Mouse (Mus musculus) telencephalon, adult 2 months (tissue): ENCODE measurements at regions not wholly inside any gene's neighbourhood (a gene's known extent, or its start where the extent isn't known, plus 50 kb on each side); places are given as distances from the start of the nearest gene placed in this dataset.
A peak's percentile ranks its signal among the peaks of the same experiment; 100 is the strongest.
"Not testable (repeated sequence)": the region's sequence is repeated elsewhere in the genome, so short reads cannot be mapped to it uniquely, and the experiment has no call there.

Source experiments
- DNase-seq: peaks from one replicate; pipeline ENCODE4 v3.0.0-alpha.2; 2011; ENCODE audit warnings: low read depth, low spot score

DNA sequence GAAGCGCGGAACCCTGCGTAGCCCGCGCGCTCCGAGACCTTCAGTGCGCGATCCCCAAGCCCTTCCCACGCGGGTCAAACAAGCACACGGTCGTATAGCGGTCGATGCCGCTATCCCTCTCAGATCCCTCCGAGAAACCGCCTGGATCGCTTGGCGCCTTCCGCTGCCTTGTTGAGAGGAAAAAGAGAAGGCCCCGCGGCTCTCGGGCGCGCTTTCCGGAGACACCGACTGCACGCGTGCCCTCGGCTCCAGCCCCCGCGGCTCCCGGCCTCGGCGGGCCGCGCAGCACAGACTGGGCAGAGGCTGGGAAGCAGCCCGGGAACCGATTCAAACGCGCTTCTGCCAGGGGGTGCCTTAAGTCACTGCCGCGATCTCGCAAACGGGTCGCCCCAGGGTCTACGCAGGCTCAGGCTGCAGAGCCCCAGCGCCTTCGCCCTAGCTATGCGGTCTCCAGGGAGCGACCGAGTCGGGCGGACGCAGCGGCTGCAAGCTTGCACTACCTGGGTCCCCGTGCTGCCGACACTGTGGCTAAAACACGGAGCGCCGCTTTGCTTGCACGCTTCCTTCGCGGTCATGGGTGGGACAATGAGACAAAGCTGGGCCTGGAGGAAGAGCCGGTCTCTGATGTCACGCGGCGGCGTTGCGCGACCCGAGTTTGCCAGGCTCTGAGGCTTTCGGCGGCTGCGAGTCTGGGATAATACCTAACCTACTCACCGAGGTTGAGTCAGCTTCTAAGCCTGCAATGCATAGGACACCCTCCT, 87.3 kb downstream of the Crisp4 start:
- peak; percentile 19 for DNase-seq

DNA sequence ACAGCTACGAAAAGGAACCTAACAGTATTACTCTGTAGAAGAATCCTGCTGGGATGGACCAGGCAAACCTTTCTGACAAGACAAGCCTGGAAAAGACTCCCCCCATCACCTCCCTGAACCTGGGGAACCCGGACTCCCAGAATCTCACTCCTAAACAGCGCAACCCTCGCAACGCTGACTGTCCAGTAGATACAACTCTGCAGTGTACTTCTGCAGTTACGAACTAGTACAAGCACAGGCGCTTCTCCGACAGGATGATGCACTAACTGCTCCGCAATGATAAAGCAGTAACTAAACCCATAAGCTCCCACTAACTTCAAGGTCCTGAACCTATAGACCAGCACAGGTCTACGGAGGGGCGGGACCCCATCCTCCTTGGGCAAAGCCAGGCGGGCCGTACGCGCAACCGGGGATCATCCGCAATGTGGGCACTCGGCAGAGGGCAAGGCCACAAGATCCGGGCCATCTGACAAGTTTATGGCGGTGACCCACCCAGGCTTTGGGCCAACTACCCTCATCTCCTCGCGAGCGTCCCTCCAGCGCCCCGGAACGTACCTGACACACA, 88.0 kb downstream of the Crisp4 start:
- peak; percentile 9 for DNase-seq

DNA sequence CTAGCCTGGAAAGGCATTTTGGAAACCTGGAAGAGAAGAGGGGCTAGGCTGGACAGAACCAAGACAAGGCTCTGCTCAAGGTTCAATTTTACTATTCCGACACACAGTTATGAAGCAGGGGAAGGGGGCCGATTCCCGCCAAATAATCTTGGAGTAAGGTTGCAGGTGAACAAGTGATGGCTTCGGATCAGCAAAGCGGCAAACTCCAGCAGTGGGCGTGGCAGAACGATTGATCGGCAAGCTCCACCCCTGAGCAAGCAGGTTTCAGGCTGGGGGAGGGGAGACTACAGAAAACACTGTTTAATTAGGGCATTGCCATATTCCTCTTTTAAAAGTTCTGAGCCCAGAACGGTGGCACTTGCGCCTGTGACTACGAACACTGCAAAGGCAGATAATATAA, 88.7 kb downstream of the Crisp4 start:
- not testable (repeated sequence) for DNase-seq

DNA sequence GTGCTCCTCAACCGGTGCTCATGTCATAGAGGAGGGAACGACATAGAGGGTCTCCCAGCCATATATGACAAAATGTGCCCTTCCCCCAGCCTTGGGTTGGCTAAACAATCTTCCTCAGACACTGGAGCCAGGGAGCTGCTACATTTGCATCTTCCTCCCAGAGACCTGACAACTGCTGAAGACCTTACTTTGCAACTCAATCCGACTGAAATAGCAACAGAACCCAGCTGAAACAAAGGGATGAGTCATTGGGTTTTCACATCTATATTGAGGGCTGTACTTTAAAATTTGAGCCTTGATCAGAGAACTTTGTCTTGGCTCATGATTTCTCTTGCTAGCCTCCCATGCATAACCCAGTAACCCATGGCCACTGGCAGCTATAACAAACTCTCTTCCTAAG, 115.5 kb downstream of the Crisp4 start:
- no peak for DNase-seq

DNA sequence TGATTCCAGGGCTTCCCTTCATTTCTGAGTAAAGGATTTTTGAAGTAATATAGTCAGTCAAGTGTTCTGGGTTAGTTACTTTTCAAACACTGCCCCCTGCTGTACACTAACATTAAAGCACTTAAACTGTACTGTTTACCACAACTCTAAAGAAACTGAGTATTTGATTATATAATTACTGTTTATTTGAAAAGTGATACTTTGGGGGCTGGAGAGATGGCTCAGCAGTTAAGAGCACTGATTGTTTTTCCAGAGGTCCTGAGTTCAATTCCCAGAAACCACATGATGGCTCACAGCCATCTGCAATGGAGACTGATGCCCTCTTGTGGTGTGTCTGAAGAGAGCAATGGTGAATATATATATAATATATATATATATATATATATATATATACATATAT, 132.8 kb downstream of the Crisp4 start:
- DNase-seq: not testable (repeated sequence)

DNA sequence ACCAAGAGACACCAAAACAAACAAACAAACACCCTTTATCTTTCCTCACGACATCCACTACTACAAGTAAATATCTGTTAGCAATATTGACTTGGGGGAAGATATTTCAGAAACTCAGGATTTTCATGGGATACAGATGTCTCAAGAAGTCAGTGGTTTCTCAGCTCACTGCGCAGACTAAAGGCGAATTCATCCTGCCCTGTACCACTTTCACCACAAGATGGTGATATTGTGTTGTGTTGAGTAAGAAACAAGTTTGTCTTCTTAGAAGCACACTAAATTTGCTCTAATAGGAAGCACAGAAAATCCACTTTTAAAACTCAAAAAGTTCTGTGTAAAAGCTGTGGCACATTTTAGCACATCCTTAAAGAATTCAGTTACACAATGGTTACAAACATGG, 165.1 kb downstream of the Crisp4 start:
- peak; percentile 38 for DNase-seq

DNA sequence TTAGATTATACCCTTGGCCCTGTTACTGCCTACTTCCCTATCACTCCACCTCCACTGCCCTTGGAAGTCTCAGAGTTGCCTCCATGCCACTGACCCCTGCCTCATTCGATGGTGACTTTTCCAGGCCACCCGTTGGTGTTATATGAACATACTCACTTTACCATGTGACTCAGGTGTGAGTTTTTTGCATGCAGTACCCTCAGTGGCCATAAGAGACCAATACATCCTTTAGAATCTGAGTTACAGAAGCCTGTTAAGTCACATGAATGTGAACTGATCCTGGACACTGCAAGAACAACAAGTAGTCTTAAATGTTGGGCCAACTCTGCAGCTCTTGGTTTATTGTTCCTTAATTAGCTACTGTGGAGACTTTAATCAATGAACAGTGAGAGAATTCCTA, 167.6 kb downstream of the Crisp4 start:
- DNase-seq: no peak

DNA sequence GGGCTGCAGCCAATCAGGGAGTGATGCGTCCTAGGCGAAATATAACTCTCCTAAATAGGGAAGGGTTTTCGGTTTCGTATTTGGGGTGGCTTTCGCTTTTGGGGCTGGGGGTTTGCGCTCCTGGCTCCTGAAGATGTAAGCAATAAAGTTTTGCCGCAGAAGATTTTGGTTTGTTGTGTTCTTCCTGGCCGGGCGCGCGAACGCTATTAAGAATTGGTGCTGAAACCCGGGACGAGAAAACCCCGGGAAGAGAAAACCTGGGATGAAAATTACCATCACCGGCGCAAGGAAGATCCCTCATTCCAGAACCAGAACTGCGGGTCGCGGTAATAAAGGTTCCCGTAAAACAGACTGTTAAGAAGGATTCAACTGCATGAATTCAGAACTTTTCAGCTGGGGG, 188.8 kb downstream of the Crisp4 start:
- not testable (repeated sequence) for DNase-seq

DNA sequence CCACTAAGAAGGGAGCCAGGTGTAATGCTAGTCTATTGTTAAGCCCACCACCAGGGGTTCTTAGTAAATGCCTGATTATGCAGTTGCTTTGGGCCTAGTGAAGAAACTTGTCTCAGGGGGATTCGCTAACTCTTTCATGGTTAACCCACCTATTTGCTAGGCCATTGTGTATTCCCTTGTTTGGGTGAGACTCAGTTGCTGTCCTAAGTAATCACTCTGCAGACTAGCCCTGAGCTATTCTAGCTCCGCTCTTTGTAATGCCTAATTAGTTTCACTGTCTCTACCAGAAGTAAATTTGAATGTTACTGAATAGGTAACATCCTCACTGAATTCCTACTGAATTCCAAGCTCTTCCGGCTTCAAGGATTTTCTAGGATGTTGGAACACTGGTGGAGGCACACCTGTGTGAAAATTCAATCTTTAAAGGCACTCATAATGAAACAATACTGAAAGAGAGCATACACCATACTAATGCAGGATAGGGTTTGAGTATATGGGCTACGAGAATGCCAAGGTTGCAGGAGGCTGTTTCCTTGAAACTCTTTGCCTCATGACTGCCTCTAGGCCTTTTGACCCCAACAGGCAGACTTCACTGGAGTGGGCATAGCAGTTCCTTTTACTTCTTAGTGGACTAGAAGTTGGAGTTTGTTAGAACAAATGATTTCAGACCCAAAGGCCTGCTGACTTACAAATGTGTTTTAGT, 213.4 kb downstream of the Crisp4 start:
- not testable (repeated sequence) for DNase-seq
